Mouse (Mus musculus) CH12.LX (cell line): ENCODE measurements at regions not wholly inside any gene's neighbourhood (a gene's known extent, or its start where the extent isn't known, plus 50 kb on each side); places are given as distances from the start of the nearest gene placed in this dataset.

ENCODE experiments used
- DNase-seq: peaks from one replicate; pipeline ENCODE4 v3.0.0-alpha.2; 2013; ENCODE audit errors: extremely low read depth
- H3K27ac ChIP-seq: 2 replicates; pipeline ENCODE4 v1.5.1; 2012; ENCODE audit warnings: low read depth, mild to moderate bottlenecking, control low read depth, moderate library complexity; ENCODE audit not compliant: insufficient read depth
- H3K27me3 ChIP-seq: replicated peaks from 2 replicates; pipeline ENCODE3; 2012; ENCODE audit warnings: inconsistent platforms
- H3K36me3 ChIP-seq, 2 experiments: replicated peaks in 1 of 2; 2 replicates each; pipeline versions ENCODE3 to v1.6.1; 2012; ENCODE audit warnings: inconsistent platforms in 1 of 2, low read length in 1 of 2, mild to moderate bottlenecking in 1 of 2, mixed read lengths in 1 of 2, moderate library complexity in 1 of 2; ENCODE audit not compliant: control insufficient read depth in 1 of 2, insufficient read depth in 1 of 2
- H3K4me1 ChIP-seq, 2 experiments: 2 replicates each; pipeline ENCODE4 v1.6.1; 2012; ENCODE audit warnings: inconsistent platforms in 1 of 2, moderate library complexity in 1 of 2; ENCODE audit not compliant: insufficient read depth in 2 of 2, control insufficient read depth in 1 of 2
- H3K4me2 ChIP-seq: 2 replicates; pipeline ENCODE4 v1.6.1; 2012; ENCODE audit warnings: low read depth, mild to moderate bottlenecking, control low read depth; ENCODE audit not compliant: poor library complexity, insufficient read depth, severe bottlenecking
- H3K4me3 ChIP-seq, 3 experiments: fragments of 150-350 bp in 1 of 3; sonication (generic) in 1 of 3; replicated peaks in 1 of 3; 2 replicates each; pipeline versions ENCODE3 to v1.5.1; 2011 to 2012; ENCODE audit warnings: low read depth in 2 of 3, low read length in 2 of 3, mild to moderate bottlenecking in 2 of 3, moderate library complexity in 2 of 3, control low read depth in 1 of 3, improper control_type of control experiment in 1 of 3, inconsistent platforms in 1 of 3, mixed read lengths in 1 of 3; ENCODE audit not compliant: poor library complexity in 1 of 3
- H3K79me2 ChIP-seq: replicated peaks from 2 replicates; pipeline ENCODE4 v1.6.1; 2012; ENCODE audit warnings: mild to moderate bottlenecking, moderate library complexity; ENCODE audit not compliant: control insufficient read depth, poor library complexity, insufficient read depth, severe bottlenecking; ENCODE audit errors: extremely low read depth
- H3K9ac ChIP-seq: 2 replicates; pipeline ENCODE4 v1.6.1; 2012; ENCODE audit warnings: low read depth, mild to moderate bottlenecking, control low read depth, moderate library complexity; ENCODE audit not compliant: insufficient read depth
- H3K9me3 ChIP-seq: replicated peaks from 2 replicates; pipeline ENCODE3; 2012; ENCODE audit warnings: low read length, inconsistent platforms, mixed read lengths
- BHLHE40 ChIP-seq: IDR thresholded peaks from 2 replicates; pipeline ENCODE4 v1.6.1; 2011; ENCODE audit warnings: mild to moderate bottlenecking, low read depth, low read length, improper control_type of control experiment
- CTCF ChIP-seq, 2 experiments: IDR thresholded peaks in 1 of 2; conservative IDR thresholded peaks in 1 of 2; 2 replicates each; pipeline ENCODE4 v1.5.1; 2011 to 2012; ENCODE audit warnings: low read depth in 2 of 2, low read length in 2 of 2, improper control_type of control experiment in 1 of 2, inconsistent platforms in 1 of 2, mild to moderate bottlenecking in 1 of 2, moderate library complexity in 1 of 2
- E2F4 ChIP-seq: IDR thresholded peaks from 2 replicates; pipeline ENCODE4 v1.6.1; 2011; ENCODE audit warnings: low read depth, low read length, improper control_type of control experiment; ENCODE audit not compliant: insufficient replicate concordance
- HCFC1 ChIP-seq: IDR thresholded peaks from 2 replicates; pipeline ENCODE4 v1.6.1; 2012; ENCODE audit warnings: low read depth, mild to moderate bottlenecking, inconsistent platforms, low read length, improper control_type of control experiment
- IRF4 ChIP-seq: IDR thresholded peaks from 2 replicates; pipeline ENCODE4 v1.6.1; 2014; ENCODE audit warnings: low read depth, mild to moderate bottlenecking, inconsistent platforms, low read length, improper control_type of control experiment
- KAT2A ChIP-seq: IDR thresholded peaks from 2 replicates; pipeline ENCODE4 v1.6.1; 2012; ENCODE audit warnings: low read length, improper control_type of control experiment, inconsistent platforms; ENCODE audit not compliant: insufficient replicate concordance
- MAZ ChIP-seq: IDR thresholded peaks from 2 replicates; pipeline ENCODE4 v1.6.1; 2012; ENCODE audit warnings: low read depth, mild to moderate bottlenecking, inconsistent platforms, low read length, improper control_type of control experiment, moderate library complexity
- PAX5 ChIP-seq: IDR thresholded peaks from 2 replicates; pipeline ENCODE4 v1.6.1; 2012; ENCODE audit warnings: low read length, inconsistent platforms, mixed read lengths
- POLR2A ChIP-seq: IDR thresholded peaks from 2 replicates; pipeline ENCODE4 v1.6.1; 2011; ENCODE audit warnings: low read depth, mild to moderate bottlenecking, improper control_type of control experiment, low read length
- RCOR1 ChIP-seq: conservative IDR thresholded peaks from 2 replicates; pipeline ENCODE4 v1.6.1; 2012; ENCODE audit warnings: low read depth, mild to moderate bottlenecking, inconsistent platforms, low read length, improper control_type of control experiment
- SIN3A ChIP-seq: IDR thresholded peaks from 2 replicates; pipeline ENCODE4 v1.6.1; 2012; ENCODE audit warnings: low read length, improper control_type of control experiment, inconsistent platforms
- SMC3 ChIP-seq: IDR thresholded peaks from 2 replicates; pipeline ENCODE4 v1.6.1; 2011; ENCODE audit warnings: low read depth, low read length, improper control_type of control experiment
- TCF12 ChIP-seq: IDR thresholded peaks from 2 replicates; pipeline ENCODE4 v1.6.1; 2014; ENCODE audit warnings: low read depth, mild to moderate bottlenecking, inconsistent platforms, low read length, improper control_type of control experiment
- UBTF ChIP-seq: IDR thresholded peaks from 2 replicates; pipeline ENCODE4 v1.6.1; 2012; ENCODE audit warnings: low read depth, mild to moderate bottlenecking, inconsistent platforms, low read length, improper control_type of control experiment, moderate library complexity
- USF1 ChIP-seq: IDR thresholded peaks from 2 replicates; pipeline ENCODE4 v1.6.1; 2014; ENCODE audit warnings: low read depth, mild to moderate bottlenecking, inconsistent platforms, low read length, improper control_type of control experiment
- ZMIZ1 ChIP-seq: IDR thresholded peaks from 2 replicates; pipeline ENCODE4 v1.6.1; 2012; ENCODE audit warnings: low read depth, mild to moderate bottlenecking, inconsistent platforms, low read length, improper control_type of control experiment
- ZNF384 ChIP-seq: IDR thresholded peaks from 2 replicates; pipeline ENCODE4 v1.6.1; 2012; ENCODE audit warnings: low read depth, low read length, improper control_type of control experiment, inconsistent platforms
- dilution Hi-C: fragments of 300-500 bp; cut with MboI; formaldehyde crosslinking; loops from 2 replicates; pipeline ENCODE4 v1.14.3; 2020; ENCODE audit warnings: low sequenced_read_pairs; ENCODE audit not compliant: extremely low pct_unique_long_range_greater_than_20kb, extremely low pct_ligation_motif_present
- in situ Hi-C: fragments of 300-500 bp; cut with MboI; formaldehyde crosslinking; loops from 3 replicates; pipeline ENCODE4 v1.14.3; 2019; ENCODE audit warnings: low sequenced_read_pairs, low pct_ligation_motif_present, low pct_unique_long_range_greater_than_20kb, mixed read lengths

DNA sequence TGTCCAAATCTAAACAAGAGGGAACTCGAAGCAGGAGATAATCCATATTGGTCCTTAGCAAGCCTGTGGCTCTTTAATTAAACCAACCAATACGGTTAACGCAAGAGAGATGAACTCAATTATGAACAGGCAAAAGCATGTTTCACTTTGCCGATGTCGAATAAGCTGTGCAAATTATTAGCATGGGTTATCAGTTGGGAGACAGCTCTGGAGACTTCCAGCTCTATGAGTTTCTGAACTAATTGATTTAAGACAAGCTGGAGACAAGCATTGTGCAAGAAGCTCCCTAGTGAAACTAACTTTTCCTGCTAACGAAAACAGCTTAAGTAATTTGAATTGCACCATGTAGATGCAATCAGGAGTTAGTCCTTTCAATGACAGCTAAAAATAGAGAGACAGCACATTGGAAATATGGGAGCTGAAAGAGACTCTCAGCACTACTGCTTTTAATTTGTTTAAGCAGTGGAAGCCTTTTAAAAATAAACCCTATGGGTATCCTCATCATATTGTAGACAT, 78.8 kb upstream of the Gm47985 start:
- Histone ChIP-seq H3K79me2 (no peaks in the 10 kb centered on the region), H3K27ac (no peak overlapping the region), H3K27me3 (no peaks in the 10 kb centered on the region), H3K9me3 (no peaks in the 10 kb centered on the region), H3K9ac (peak overlapping the region; percentile 3; the same call in 1 of the 2 replicates), H3K4me2 (0 out of 2 replicates have a peak overlapping the region, but pooled peaks have one; percentile 32), H3K36me3 (no peaks in the 10 kb centered on the region), H3K4me3 (no peak overlapping the region), H3K4me1 (peaks cover 0 to 15% of the 10 kb centered on the region in 2 experiments; a peak in 2 of 4 replicates)
- in situ Hi-C loops (loop anchor here (10.0 kb wide), 1 partner anchor 151 kb away; no protein-coding TSS in a partner anchor), dilution Hi-C loops (no loop called here)
- no peak for DNase-seq
- no peak for TF ChIP-seq RCOR1
- TF ChIP-seq PAX5 = no peak
- TF ChIP-seq BHLHE40 = no peak
- no peak for TF ChIP-seq UBTF
- no peak for TF ChIP-seq MAZ
- no peak for TF ChIP-seq CTCF (conservative IDR thresholded peaks at IDR 0.05 in 1 of 2, IDR thresholded peaks at IDR 0.05 in 1 of 2; ENCODE audit: low read depth in 2 of 2, low read length in 2 of 2)
- TF ChIP-seq ZMIZ1 = no peak
- TF ChIP-seq SIN3A = no peak
- TF ChIP-seq E2F4 = no peak
- TF ChIP-seq SMC3 = no peak
- no peak for TF ChIP-seq TCF12
- no peak for TF ChIP-seq HCFC1

DNA sequence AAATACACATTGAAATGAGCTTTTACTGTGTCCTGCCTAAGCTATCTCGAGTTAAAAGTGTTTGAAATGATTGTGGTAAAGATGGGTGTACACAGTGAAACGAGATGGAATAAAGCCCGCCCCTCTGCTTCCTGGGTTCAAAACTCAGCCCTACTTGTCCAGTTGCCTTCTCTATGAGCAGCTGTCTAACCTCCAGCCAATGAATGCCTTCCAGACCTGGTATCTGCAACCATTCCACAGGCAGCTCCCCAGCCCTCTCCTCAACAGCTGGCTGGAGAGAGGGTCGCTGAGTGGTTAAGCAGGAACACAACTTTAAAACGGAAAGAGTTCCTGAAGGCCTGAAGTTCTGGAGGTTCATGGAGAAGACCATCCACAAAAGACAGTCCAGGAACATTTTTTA, 78.0 kb upstream of the Gm47985 start:
- H3K4me3 ChIP-seq = no peak overlapping the region
- no peaks in the 10 kb centered on the region for H3K36me3 ChIP-seq
- TF ChIP-seq USF1 (no peak), KAT2A (no peak), ZNF384 (no peak), POLR2A (no peak), IRF4 (no peak)
- no peaks in the 10 kb centered on the region for H3K9me3 ChIP-seq
- no peak overlapping the region for H3K27ac ChIP-seq
- no peak for DNase-seq
- in situ Hi-C loops (loop anchor here (10.0 kb wide), 1 partner anchor 150 kb away; no protein-coding TSS in a partner anchor), dilution Hi-C loops (no loop called here)
- no peak overlapping the region for H3K9ac ChIP-seq
- peaks cover 0 to 15% of the 10 kb centered on the region in 2 experiments; a peak in 2 of 4 replicates for H3K4me1 ChIP-seq
- H3K79me2 ChIP-seq = no peaks in the 10 kb centered on the region
- no peaks in the 10 kb centered on the region for H3K27me3 ChIP-seq
- no peak overlapping the region for H3K4me2 ChIP-seq
